Mouse (Mus musculus): ENCODE data around the gene C1qtnf7. TPM values are rescaled to one million over a fixed set of nuclear protein-coding genes. Genes with fewer than 3 reads are reported as not detected.

The C1qtnf7 gene
- polyA plus RNA-seq, 1 experiment from 2014 or later = 54.2 TPM

DNA sequence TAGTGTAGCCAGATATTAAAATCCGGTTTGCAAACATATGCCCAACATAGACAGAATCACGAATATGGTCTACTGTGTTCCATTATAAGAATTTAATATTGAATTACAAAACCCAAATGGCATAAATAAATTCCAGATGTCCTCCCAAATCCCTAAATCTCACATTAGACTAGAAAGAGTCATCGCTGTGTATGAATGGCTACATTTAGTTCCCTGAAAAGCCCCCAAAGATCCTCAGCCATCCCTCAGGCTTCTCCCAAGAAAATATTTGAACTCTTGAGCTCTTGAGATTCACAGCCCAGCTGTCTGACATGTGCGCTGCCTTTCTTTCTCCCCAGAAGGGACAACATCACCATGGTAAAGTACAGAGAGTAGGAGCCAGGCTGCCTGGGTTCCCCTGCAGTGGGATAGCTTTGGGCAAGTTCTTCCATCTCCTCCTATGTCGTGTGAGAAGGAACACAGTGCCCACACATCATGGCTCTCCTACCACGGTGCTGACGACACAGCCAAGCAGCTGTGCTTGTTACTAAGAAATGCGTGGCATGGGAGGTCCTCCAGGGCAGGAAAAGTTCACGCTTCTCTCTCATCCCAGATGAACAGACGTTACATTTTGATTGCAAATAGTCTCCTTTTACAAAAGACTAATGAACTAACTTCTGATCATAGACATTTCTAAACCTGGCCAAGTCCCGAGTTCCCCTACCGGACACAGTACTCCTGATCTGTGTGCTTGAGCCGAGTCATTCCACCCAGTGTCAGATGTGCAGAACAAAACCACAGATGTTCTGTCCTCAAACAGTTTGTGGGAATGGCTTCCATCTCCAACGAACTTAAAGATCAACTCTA lies 23.2 kb downstream of the C1qtnf7 start:
- ATAC-seq (ENCODE audit: insufficient read depth) (peak; percentile 52; the same call in 1 of the 2 replicates), DNase-seq (no peak)
- peaks cover 5% of the 10 kb centered on the region; the same call in 1 of the 2 replicates for H3K36me3 ChIP-seq (ENCODE audit: insufficient read depth)
- H3K9me3 ChIP-seq (ENCODE audit: low read depth, low read length) = no peaks in the 10 kb centered on the region
- 52% methylated on average over 14 of the region's 14 CpGs for WGBS
- H3K27ac ChIP-seq (ENCODE audit: low read depth) = peak overlapping the region; percentile 50; the same call in 1 of the 2 replicates
- H3K27me3 ChIP-seq (ENCODE audit: insufficient read depth, low read length) = no peaks in the 10 kb centered on the region
- H3K4me3 ChIP-seq (ENCODE audit: low read depth, low read length) = no peak overlapping the region
- no peak overlapping the region for H3K9ac ChIP-seq
- H3K4me2 ChIP-seq = no peak overlapping the region
- TF ChIP-seq CTCF (IDR thresholded peaks at IDR 0.05; ENCODE audit: low read depth) = no peak
- H3K4me1 ChIP-seq (ENCODE audit: insufficient read depth) = peaks cover 10% of the 10 kb centered on the region; the same call in 1 of the 2 replicates

DNA sequence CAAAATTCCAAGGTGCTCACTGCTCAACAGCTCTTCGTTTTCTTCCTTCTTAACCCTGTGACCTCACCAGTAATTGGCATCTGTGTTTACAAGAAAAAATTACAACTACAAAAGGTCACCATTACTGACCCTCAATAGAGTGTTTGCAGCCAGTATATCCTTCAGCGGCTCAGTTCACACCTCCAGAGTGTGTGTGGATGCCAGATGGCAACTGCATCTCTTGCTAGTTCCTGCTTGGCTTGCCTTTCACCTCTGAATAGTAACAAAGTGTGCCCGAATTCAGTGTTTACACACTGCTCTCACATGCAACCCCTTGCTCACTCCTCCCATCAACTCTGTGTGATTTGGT lies 23.8 kb downstream of the C1qtnf7 start:
- 22% methylated on average over 3 of the region's 3 CpGs for WGBS
- H3K4me3 ChIP-seq (ENCODE audit: low read depth, low read length) = no peak overlapping the region
- ATAC-seq (ENCODE audit: insufficient read depth) = peak; percentile 68
- DNase-seq = no peak
- peak overlapping the region; percentile 4; the same call in 1 of the 2 replicates for H3K27ac ChIP-seq (ENCODE audit: low read depth)
- no peaks in the 10 kb centered on the region for H3K27me3 ChIP-seq (ENCODE audit: insufficient read depth, low read length)
- no peak overlapping the region for H3K4me2 ChIP-seq
- no peak for TF ChIP-seq CTCF (IDR thresholded peaks at IDR 0.05; ENCODE audit: low read depth)
- H3K9ac ChIP-seq = no peak overlapping the region
- no peaks in the 10 kb centered on the region for H3K9me3 ChIP-seq (ENCODE audit: low read depth, low read length)
- peaks cover 5% of the 10 kb centered on the region; the same call in 1 of the 2 replicates for H3K36me3 ChIP-seq (ENCODE audit: insufficient read depth)
- peaks cover 10% of the 10 kb centered on the region; the same call in 1 of the 2 replicates for H3K4me1 ChIP-seq (ENCODE audit: insufficient read depth)

DNA sequence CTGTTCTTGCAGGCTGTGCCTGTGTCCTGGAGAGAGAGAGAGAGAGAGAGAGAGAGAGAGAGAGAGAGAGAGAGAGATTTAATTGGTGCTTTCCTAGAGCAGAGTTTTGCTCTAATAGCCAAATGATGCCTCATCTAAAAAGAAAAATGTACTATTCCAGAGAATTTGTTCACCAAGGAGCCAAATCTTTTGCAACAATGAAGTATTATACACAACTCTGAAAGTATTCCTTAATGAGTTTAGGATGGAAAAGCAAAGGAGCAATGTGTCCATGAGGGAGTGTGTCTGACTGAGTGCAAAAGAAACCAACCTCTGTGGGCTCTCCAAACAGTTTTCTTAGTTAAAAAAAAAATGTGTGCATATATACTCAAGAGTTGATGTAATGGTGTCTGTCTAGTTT lies 24.5 kb downstream of the C1qtnf7 start:
- Histone ChIP-seq H3K9ac (no peak overlapping the region), H3K9me3 (ENCODE audit: low read depth, low read length) (no peaks in the 10 kb centered on the region), H3K27me3 (ENCODE audit: insufficient read depth, low read length) (no peaks in the 10 kb centered on the region), H3K36me3 (ENCODE audit: insufficient read depth) (peaks cover 5% of the 10 kb centered on the region; the same call in 1 of the 2 replicates), H3K27ac (ENCODE audit: low read depth) (no peak overlapping the region), H3K4me3 (ENCODE audit: low read depth, low read length) (no peak overlapping the region), H3K4me2 (no peak overlapping the region), H3K4me1 (ENCODE audit: insufficient read depth) (peaks cover 10% of the 10 kb centered on the region; the same call in 1 of the 2 replicates)
- no peak for TF ChIP-seq CTCF (IDR thresholded peaks at IDR 0.05; ENCODE audit: low read depth)
- DNase-seq (no peak), ATAC-seq (ENCODE audit: insufficient read depth) (no peak)

DNA sequence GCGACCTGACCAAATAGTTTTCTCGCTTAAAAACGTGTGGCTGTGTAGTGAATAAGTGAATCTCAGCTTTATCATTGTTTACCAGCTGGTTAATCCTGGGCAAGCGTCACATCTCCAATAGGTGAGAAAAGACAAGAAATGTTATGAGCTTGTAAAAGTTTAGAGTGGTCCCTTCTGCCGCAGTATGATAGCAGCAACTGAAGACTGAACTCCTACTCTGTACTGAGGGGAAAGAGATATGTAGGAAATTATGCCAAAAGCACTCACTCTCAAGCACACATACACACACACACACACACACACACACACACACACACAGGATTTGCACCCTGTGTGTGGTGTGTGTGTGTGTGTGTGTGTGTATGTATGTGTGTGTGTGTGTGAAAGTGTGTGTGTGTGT lies 26.2 kb downstream of the C1qtnf7 start:
- no peak overlapping the region for H3K4me2 ChIP-seq
- 69% methylated on average over 5 of the region's 5 CpGs for WGBS
- ATAC-seq (ENCODE audit: insufficient read depth) = no peak
- no peaks in the 10 kb centered on the region for H3K9me3 ChIP-seq (ENCODE audit: low read depth, low read length)
- H3K27me3 ChIP-seq (ENCODE audit: insufficient read depth, low read length) = no peaks in the 10 kb centered on the region
- H3K9ac ChIP-seq = no peak overlapping the region
- TF ChIP-seq CTCF (IDR thresholded peaks at IDR 0.05; ENCODE audit: low read depth) = no peak
- peaks cover 5% of the 10 kb centered on the region; the same call in 1 of the 2 replicates for H3K36me3 ChIP-seq (ENCODE audit: insufficient read depth)
- H3K27ac ChIP-seq (ENCODE audit: low read depth) = no peak overlapping the region
- H3K4me3 ChIP-seq (ENCODE audit: low read depth, low read length) = no peak overlapping the region
- H3K4me1 ChIP-seq (ENCODE audit: insufficient read depth) = peaks cover 10% of the 10 kb centered on the region; the same call in 1 of the 2 replicates
- no peak for DNase-seq

DNA sequence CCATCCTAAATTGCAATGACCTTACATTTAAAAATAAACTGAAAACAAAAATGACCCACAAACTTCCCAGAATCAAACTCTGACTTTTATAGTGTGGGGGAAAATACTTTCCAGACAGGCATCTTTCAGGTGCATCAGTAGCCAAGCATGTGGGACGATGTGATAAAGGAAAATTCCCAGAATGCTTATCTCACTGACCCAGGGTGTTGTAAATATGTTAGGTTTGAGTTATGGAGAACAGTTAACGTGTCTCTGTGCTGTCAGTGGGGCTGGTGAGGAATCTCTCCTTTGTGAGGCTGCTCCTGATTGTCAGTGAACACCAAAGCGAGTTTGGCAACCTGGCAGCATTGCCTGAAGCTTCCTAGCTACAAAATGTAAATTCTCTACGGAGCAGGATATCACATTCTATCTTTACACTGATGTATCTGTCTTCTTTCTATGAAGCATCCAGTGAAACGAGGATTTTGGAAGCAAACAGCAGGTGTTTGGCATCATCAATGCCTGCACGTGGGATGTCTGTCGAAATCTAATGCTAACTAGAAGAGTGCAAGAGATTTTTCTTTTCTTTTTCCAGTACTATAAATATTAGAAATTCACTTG lies 27.0 kb downstream of the C1qtnf7 start:
- TF ChIP-seq CTCF (IDR thresholded peaks at IDR 0.05; ENCODE audit: low read depth) = no peak
- H3K4me3 ChIP-seq (ENCODE audit: low read depth, low read length) = no peak overlapping the region
- ATAC-seq (ENCODE audit: insufficient read depth) (no peak), DNase-seq (no peak)
- H3K27ac ChIP-seq (ENCODE audit: low read depth) = no peak overlapping the region
- no peaks in the 10 kb centered on the region for H3K27me3 ChIP-seq (ENCODE audit: insufficient read depth, low read length)
- peaks cover 10% of the 10 kb centered on the region; the same call in 1 of the 2 replicates for H3K4me1 ChIP-seq (ENCODE audit: insufficient read depth)
- no peaks in the 10 kb centered on the region for H3K9me3 ChIP-seq (ENCODE audit: low read depth, low read length)
- no peak overlapping the region for H3K9ac ChIP-seq
- no peak overlapping the region for H3K4me2 ChIP-seq
- peaks cover 5% of the 10 kb centered on the region; the same call in 1 of the 2 replicates for H3K36me3 ChIP-seq (ENCODE audit: insufficient read depth)
- 36% methylated on average over 7 of the region's 7 CpGs for WGBS

DNA sequence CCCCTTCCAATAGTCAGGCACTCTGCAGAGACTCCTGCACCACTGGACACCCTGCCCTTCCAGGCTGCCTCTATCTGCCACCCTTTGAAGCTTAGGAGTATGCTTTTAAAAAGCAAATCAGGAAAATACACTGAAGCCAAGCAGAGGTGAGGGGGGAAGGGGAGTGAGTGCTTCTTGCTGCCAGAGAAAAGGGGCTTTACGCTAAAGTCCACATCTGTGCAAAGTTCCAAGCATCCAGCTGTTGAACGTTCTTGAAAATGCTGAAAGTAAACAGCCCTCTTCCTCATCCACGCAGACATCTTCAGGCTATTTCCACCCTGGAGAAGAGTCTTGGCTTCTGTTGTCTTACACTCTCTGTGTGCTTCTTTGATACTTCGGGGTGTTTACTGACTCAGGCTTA lies 34.6 kb downstream of the C1qtnf7 start:
- H3K36me3 ChIP-seq (ENCODE audit: insufficient read depth) = no peaks in the 10 kb centered on the region
- H3K4me3 ChIP-seq (ENCODE audit: low read depth, low read length) = no peak overlapping the region
- H3K9me3 ChIP-seq (ENCODE audit: low read depth, low read length) = no peaks in the 10 kb centered on the region
- H3K9ac ChIP-seq = no peak overlapping the region
- TF ChIP-seq CTCF (IDR thresholded peaks at IDR 0.05; ENCODE audit: low read depth) = no peak
- peak; percentile 64 for ATAC-seq (ENCODE audit: insufficient read depth)
- DNase-seq = peak; percentile 80
- peak overlapping the region; percentile 49 for H3K27ac ChIP-seq (ENCODE audit: low read depth)
- WGBS = 12% methylated on average over 4 of the region's 4 CpGs
- peak overlapping the region; percentile 5 for H3K4me2 ChIP-seq
- H3K27me3 ChIP-seq (ENCODE audit: insufficient read depth, low read length) = no peaks in the 10 kb centered on the region
- H3K4me1 ChIP-seq (ENCODE audit: insufficient read depth) = peaks cover 14% of the 10 kb centered on the region

DNA sequence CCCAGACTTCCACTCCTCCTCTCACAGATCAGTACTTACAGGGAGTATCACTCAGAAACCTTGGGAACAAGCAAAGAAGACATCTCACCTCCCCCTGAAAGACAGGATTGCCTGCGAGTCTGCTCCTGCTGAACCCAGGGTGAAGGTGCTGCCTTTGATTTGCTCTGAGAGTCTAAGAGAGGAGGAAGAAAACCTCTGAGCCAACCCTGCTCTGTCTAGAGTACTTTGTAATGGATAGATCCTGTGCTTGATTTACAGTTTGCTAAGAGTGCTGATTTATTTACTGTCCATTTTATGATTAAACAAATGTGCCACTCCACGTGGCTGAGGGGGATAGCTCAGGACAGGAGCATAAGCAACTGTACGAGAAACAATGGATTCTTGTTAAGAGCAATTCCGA lies 35.1 kb downstream of the C1qtnf7 start:
- DNase-seq (no peak), ATAC-seq (ENCODE audit: insufficient read depth) (peak; percentile 16; the same call in 1 of the 2 replicates)
- peak overlapping the region; percentile 49 for H3K27ac ChIP-seq (ENCODE audit: low read depth)

More for the DNA sequence above, 35.1 kb downstream of the C1qtnf7 start:
- WGBS = 6% methylated on average over 4 of the region's 4 CpGs
- H3K9me3 ChIP-seq (ENCODE audit: low read depth, low read length) = no peaks in the 10 kb centered on the region
- H3K36me3 ChIP-seq (ENCODE audit: insufficient read depth) = no peaks in the 10 kb centered on the region
- peak overlapping the region; percentile 5 for H3K4me2 ChIP-seq
- no peak overlapping the region for H3K4me3 ChIP-seq (ENCODE audit: low read depth, low read length)
- peaks cover 18% of the 10 kb centered on the region for H3K4me1 ChIP-seq (ENCODE audit: insufficient read depth)
- H3K9ac ChIP-seq = no peak overlapping the region
- no peak for TF ChIP-seq CTCF (IDR thresholded peaks at IDR 0.05; ENCODE audit: low read depth)
- H3K27me3 ChIP-seq (ENCODE audit: insufficient read depth, low read length) = no peaks in the 10 kb centered on the region

Data from lung, embryonic 14.5 days (tissue).